Mouse (Mus musculus) ZHBTc4 (cell line): Measurements from ENCODE around the gene Dok5.

Source experiments
- DNase-seq: peaks from one replicate; pipeline ENCODE4 v3.0.0-alpha.2; 2011; ENCODE audit warnings: low read depth, low spot score

Dok5 gene

GRCm38 (mm10) chr2:170857507-170857906 is 125.9 kb downstream of the Dok5 start:
- no peak for DNase-seq

GRCm38 (mm10) chr2:170858640-170859039 is 127.0 kb downstream of the Dok5 start:
- no peak for DNase-seq

- peak; percentile 76 for DNase-seq
Observed at GRCm38 (mm10) chr2:170860576-170860975, 129.0 kb downstream of the Dok5 start.

- no peak for DNase-seq
Observed at GRCm38 (mm10) chr2:170862799-170863198, 131.2 kb downstream of the Dok5 start.

- DNase-seq, result no peak
Observed at GRCm38 (mm10) chr2:170863201-170863600, 131.6 kb downstream of the Dok5 start.

GRCm38 (mm10) chr2:170864043-170864442 is 132.4 kb downstream of the Dok5 start:
- peak; percentile 71 for DNase-seq

GRCm38 (mm10) chr2:170864820-170865219 is 133.2 kb downstream of the Dok5 start:
- DNase-seq, result no peak

- no peak for DNase-seq
Observed at GRCm38 (mm10) chr2:170870566-170870965, 139.0 kb downstream of the Dok5 start.

- no peak for DNase-seq
Observed at GRCm38 (mm10) chr2:170871469-170871868, 139.9 kb downstream of the Dok5 start.

- peak; percentile 73 for DNase-seq
Observed at GRCm38 (mm10) chr2:170873382-170873781, 141.8 kb downstream of the Dok5 start.

GRCm38 (mm10) chr2:170877515-170877914 is 145.9 kb downstream of the Dok5 start:
- peak; percentile 90 for DNase-seq

- DNase-seq, result no peak
Observed at GRCm38 (mm10) chr2:170877936-170878335, 146.3 kb downstream of the Dok5 start.

GRCm38 (mm10) chr2:170884209-170884801 is 152.7 kb downstream of the Dok5 start:
- no peak for DNase-seq

GRCm38 (mm10) chr2:170887984-170888383 is 156.4 kb downstream of the Dok5 start:
- peak; percentile 57 for DNase-seq

GRCm38 (mm10) chr2:170895096-170895495 is 163.5 kb downstream of the Dok5 start:
- no peak for DNase-seq

GRCm38 (mm10) chr2:170902204-170903028 is 170.8 kb downstream of the Dok5 start:
- DNase-seq, result no peak

GRCm38 (mm10) chr2:170903029-170903306 is 171.4 kb downstream of the Dok5 start:
- no peak for DNase-seq

GRCm38 (mm10) chr2:170903367-170903766 is 171.8 kb downstream of the Dok5 start:
- peak; percentile 44 for DNase-seq

- peak; percentile 79 for DNase-seq
Observed at GRCm38 (mm10) chr2:170912589-170913223, 181.1 kb downstream of the Dok5 start.

- no peak for DNase-seq
Observed at GRCm38 (mm10) chr2:170913863-170914262, 182.3 kb downstream of the Dok5 start.

- no peak for DNase-seq
Observed at GRCm38 (mm10) chr2:170915646-170916045, 184.0 kb downstream of the Dok5 start.

GRCm38 (mm10) chr2:170922260-170922659 is 190.7 kb downstream of the Dok5 start:
- no peak for DNase-seq

- DNase-seq, result no peak
Observed at GRCm38 (mm10) chr2:170924131-170924530, 192.5 kb downstream of the Dok5 start.
